Mouse (Mus musculus): Measurements from ENCODE around the gene Mfap2. TPM values are rescaled to one million over a fixed set of nuclear protein-coding genes. Genes with fewer than 3 reads are reported as not detected.

The Mfap2 gene
- polyA plus RNA-seq, 1 experiment from 2014 or later = 489 TPM

- no peak overlapping the region for H3K4me2 ChIP-seq (ENCODE audit: low read length)
These were observed 54.0 kb downstream of the Mfap2 start for GRCm38 (mm10) chr4:141064104-141064659.

GRCm38 (mm10) chr4:141065123-141065522 is 54.9 kb downstream of the Mfap2 start:
- ATAC-seq (replicated peaks; ENCODE audit: low FRiP score, low TSS enrichment, low read depth) (0 out of 2 replicates have a peak, but pooled peaks have one; percentile 12), DNase-seq (ENCODE audit: low spot score) (peak; percentile 86)
- no peak overlapping the region for H3K9ac ChIP-seq (ENCODE audit: low read length)
- H3K27me3 ChIP-seq (replicated peaks; ENCODE audit: control insufficient read depth, insufficient read depth, low read length) = no peaks in the 10 kb centered on the region
- H3K4me2 ChIP-seq (ENCODE audit: low read length) = no peak overlapping the region
- H3K27ac ChIP-seq (ENCODE audit: low read depth) = no peak overlapping the region
- WGBS = 6% methylated on average over 8 of the region's 8 CpGs
- H3K9me3 ChIP-seq (ENCODE audit: control insufficient read depth, low read length) = no peaks in the 10 kb centered on the region
- no peak overlapping the region for H3K4me3 ChIP-seq (ENCODE audit: low read depth, low read length)
- peaks cover 48% of the 10 kb centered on the region for H3K36me3 ChIP-seq (ENCODE audit: control insufficient read depth, insufficient read depth, low read length)
- H3K4me1 ChIP-seq (replicated peaks; ENCODE audit: control insufficient read depth, insufficient read depth, low read length) = no peaks in the 10 kb centered on the region; the same call in 1 of the 2 replicates

More at GRCm38 (mm10) chr4:141064104-141064659, 54.0 kb downstream of the Mfap2 start:
- H3K4me3 ChIP-seq (ENCODE audit: low read depth, low read length) = no peak overlapping the region
- DNase-seq (ENCODE audit: low spot score) = no peak
- H3K9me3 ChIP-seq (ENCODE audit: control insufficient read depth, low read length) = no peaks in the 10 kb centered on the region
- peaks cover 38% of the 10 kb centered on the region for H3K36me3 ChIP-seq (ENCODE audit: control insufficient read depth, insufficient read depth, low read length)
- WGBS = 90% methylated on average over 4 of the region's 4 CpGs
- no peak for ATAC-seq (replicated peaks; ENCODE audit: low FRiP score, low TSS enrichment, low read depth)
- no peaks in the 10 kb centered on the region for H3K27me3 ChIP-seq (replicated peaks; ENCODE audit: control insufficient read depth, insufficient read depth, low read length)
- H3K9ac ChIP-seq (ENCODE audit: low read length) = no peak overlapping the region
- no peak overlapping the region for H3K27ac ChIP-seq (ENCODE audit: low read depth)
- peaks cover 7% of the 10 kb centered on the region; the same call in 1 of the 2 replicates for H3K4me1 ChIP-seq (replicated peaks; ENCODE audit: control insufficient read depth, insufficient read depth, low read length)

Other genes with a start within 250 kb of the Mfap2 start
- gene Padi4, start 236.2 kb upstream of the Mfap2 start, polyA plus RNA-seq (2014; fragmentation: Nextera tagmentation; extraction: Ambion mirVana) = 2.2 TPM in 2 replicates
- gene Padi3, start 199.8 kb upstream of the Mfap2 start, polyA plus RNA-seq (2014; fragmentation: Nextera tagmentation; extraction: Ambion mirVana) = 0.09 TPM in 1 of 2 replicates, not detected in the other
- gene Padi1, start 164.6 kb upstream of the Mfap2 start, polyA plus RNA-seq (2014; fragmentation: Nextera tagmentation; extraction: Ambion mirVana) = 0.16 TPM in 1 of 2 replicates, not detected in the other
- gene Padi2, start 104.1 kb upstream of the Mfap2 start, polyA plus RNA-seq (2014; fragmentation: Nextera tagmentation; extraction: Ambion mirVana) = 1.9 and 2.5 TPM in 2 replicates
- 457 and 488 TPM in 2 replicates for gene Sdhb, start 49.2 kb upstream of the Mfap2 start, polyA plus RNA-seq (2014; fragmentation: Nextera tagmentation; extraction: Ambion mirVana)
- gene Atp13a2, start 23.5 kb upstream of the Mfap2 start, polyA plus RNA-seq (2014; fragmentation: Nextera tagmentation; extraction: Ambion mirVana) = 33.3 and 40.0 TPM in 2 replicates
- gene Crocc, start 50.1 kb downstream of the Mfap2 start, polyA plus RNA-seq (2014; fragmentation: Nextera tagmentation; extraction: Ambion mirVana) = 6.6 TPM in 2 replicates
- 59.7 and 60.0 TPM in 2 replicates for gene Necap2, start 67.9 kb downstream of the Mfap2 start, polyA plus RNA-seq (2014; fragmentation: Nextera tagmentation; extraction: Ambion mirVana)
- 0.20 and 0.31 TPM in 2 replicates for gene Spata21, start 77.9 kb downstream of the Mfap2 start, polyA plus RNA-seq (2014; fragmentation: Nextera tagmentation; extraction: Ambion mirVana)
- 33.9 and 37.0 TPM in 2 replicates for gene Szrd1, start 129.4 kb downstream of the Mfap2 start, polyA plus RNA-seq (2014; fragmentation: Nextera tagmentation; extraction: Ambion mirVana)
- 25.9 and 26.0 TPM in 2 replicates for gene Fbxo42, start 137.5 kb downstream of the Mfap2 start, polyA plus RNA-seq (2014; fragmentation: Nextera tagmentation; extraction: Ambion mirVana)
- 4.6 and 4.9 TPM in 2 replicates for gene Rsg1, start 203.5 kb downstream of the Mfap2 start, polyA plus RNA-seq (2014; fragmentation: Nextera tagmentation; extraction: Ambion mirVana)
- 14.2 and 15.8 TPM in 2 replicates for gene Arhgef19, start 229.1 kb downstream of the Mfap2 start, polyA plus RNA-seq (2014; fragmentation: Nextera tagmentation; extraction: Ambion mirVana)